Mouse (Mus musculus) myocyte (in vitro differentiated cells): Measurements from ENCODE around the gene Tcirg1.

Source experiments
- CEBPB ChIP-seq: IDR thresholded peaks from 2 replicates; pipeline ENCODE4 v1.6.1; 2011; ENCODE audit warnings: mild to moderate bottlenecking, moderate library complexity; ENCODE audit not compliant: poor library complexity, insufficient read depth, severe bottlenecking
- POLR2A ChIP-seq: IDR thresholded peaks from one replicate; pipeline ENCODE4 v1.6.1; 2011; ENCODE audit warnings: low read depth, mild to moderate bottlenecking, control low read depth, moderate library complexity; ENCODE audit not compliant: insufficient read length
- POLR2AphosphoS2 ChIP-seq: IDR thresholded peaks from one replicate; pipeline ENCODE4 v1.6.1; 2011; ENCODE audit warnings: low read depth, control low read depth; ENCODE audit not compliant: insufficient read length
- TCF12 ChIP-seq: IDR thresholded peaks from one replicate; pipeline ENCODE4 v1.6.1; 2011; ENCODE audit warnings: mild to moderate bottlenecking, control low read depth; ENCODE audit not compliant: poor library complexity, insufficient read depth, severe bottlenecking

GRCm38 (mm10) chr19:3851502-3851962, 55.4 kb downstream of the Tcirg1 start, which contains the start of gene Chka:
- peak; percentile 96 for TF ChIP-seq POLR2A
- no peak for TF ChIP-seq CEBPB
- peak; percentile 99 for TF ChIP-seq POLR2AphosphoS2
- TF ChIP-seq TCF12: no peak
